Mouse (Mus musculus) myocyte (in vitro differentiated cells): ENCODE measurements around the gene Surf6. TPM values are rescaled to one million over a fixed set of nuclear protein-coding genes. Genes with fewer than 3 reads are reported as not detected.

Experiments used
- H3K27me3 ChIP-seq: one replicate; pipeline ENCODE4 v1.6.1; 2011; ENCODE audit not compliant: control insufficient read depth, insufficient read depth, insufficient read length
- H3K36me3 ChIP-seq: one replicate; pipeline ENCODE4 v1.6.1; 2011; ENCODE audit not compliant: control insufficient read depth, insufficient read depth
- H3K4me2 ChIP-seq: one replicate; pipeline ENCODE4 v1.6.1; 2011; ENCODE audit warnings: low read depth, control low read depth
- H3K4me3 ChIP-seq: one replicate; pipeline ENCODE4 v1.5.1; 2011; ENCODE audit warnings: mild to moderate bottlenecking, control low read depth, moderate library complexity
- H3K79me2 ChIP-seq: one replicate; pipeline ENCODE4 v1.6.1; 2011; ENCODE audit not compliant: control insufficient read depth, insufficient read depth
- H3ac ChIP-seq: one replicate; pipeline ENCODE4 v1.6.1; 2011; ENCODE audit not compliant: control insufficient read depth, insufficient read length
- CEBPB ChIP-seq: IDR thresholded peaks from 2 replicates; pipeline ENCODE4 v1.6.1; 2011; ENCODE audit warnings: mild to moderate bottlenecking, moderate library complexity; ENCODE audit not compliant: poor library complexity, insufficient read depth, severe bottlenecking
- E2F4 ChIP-seq: IDR thresholded peaks from one replicate; pipeline ENCODE4 v1.6.1; 2011; ENCODE audit warnings: mild to moderate bottlenecking, control low read depth, moderate library complexity; ENCODE audit not compliant: insufficient read depth
- MAX ChIP-seq: IDR thresholded peaks from one replicate; pipeline ENCODE4 v1.6.1; 2011; ENCODE audit warnings: low read depth, mild to moderate bottlenecking, control low read depth
- MYOD1 ChIP-seq, 3 experiments: IDR thresholded peaks; one replicate each; pipeline ENCODE4 v1.6.1; 2011; ENCODE audit warnings: control low read depth in 2 of 3, low read depth in 2 of 3, mild to moderate bottlenecking in 2 of 3, moderate library complexity in 1 of 3; ENCODE audit not compliant: insufficient read length in 2 of 3, control insufficient read depth in 1 of 3
- MYOG ChIP-seq, 3 experiments: IDR thresholded peaks; one replicate each; pipeline ENCODE4 v1.6.1; 2011; ENCODE audit warnings: control low read depth in 2 of 3, low read depth in 2 of 3, mild to moderate bottlenecking in 2 of 3; ENCODE audit not compliant: insufficient read length in 2 of 3, control insufficient read depth in 1 of 3, insufficient read depth in 1 of 3
- POLR2A ChIP-seq: IDR thresholded peaks from one replicate; pipeline ENCODE4 v1.6.1; 2011; ENCODE audit warnings: low read depth, mild to moderate bottlenecking, control low read depth, moderate library complexity; ENCODE audit not compliant: insufficient read length
- POLR2AphosphoS2 ChIP-seq: IDR thresholded peaks from one replicate; pipeline ENCODE4 v1.6.1; 2011; ENCODE audit warnings: low read depth, control low read depth; ENCODE audit not compliant: insufficient read length
- REST ChIP-seq: IDR thresholded peaks from one replicate; pipeline ENCODE4 v1.6.1; 2011; ENCODE audit warnings: mild to moderate bottlenecking, control low read depth, moderate library complexity; ENCODE audit not compliant: insufficient read depth, insufficient read length
- SRF ChIP-seq: IDR thresholded peaks from one replicate; pipeline ENCODE4 v1.6.1; 2011; ENCODE audit warnings: low read depth; ENCODE audit not compliant: control insufficient read depth, insufficient read length
- TCF12 ChIP-seq: IDR thresholded peaks from one replicate; pipeline ENCODE4 v1.6.1; 2011; ENCODE audit warnings: mild to moderate bottlenecking, control low read depth; ENCODE audit not compliant: poor library complexity, insufficient read depth, severe bottlenecking
- TCF3 ChIP-seq: IDR thresholded peaks from one replicate; pipeline ENCODE4 v1.6.1; 2011; ENCODE audit warnings: low read depth, control low read depth; ENCODE audit not compliant: insufficient read length
- USF1 ChIP-seq: IDR thresholded peaks from one replicate; pipeline ENCODE4 v1.6.1; 2011; ENCODE audit warnings: low read depth, mild to moderate bottlenecking, control low read depth, moderate library complexity
- polyA plus RNA-seq: library from polyadenylated mRNA; unstranded; fragments of >200 nt; fragmentation: generic; extraction: Trizol; gene quantifications from one replicate; pipeline ENCODE4 v1.2.1, GENCODE M21; 2012; ENCODE audit warnings: missing spikeins

Surf6 gene
- polyA plus RNA-seq, 1 experiment: 16.7 TPM

- no peak for TF ChIP-seq USF1
- no peak for TF ChIP-seq POLR2AphosphoS2
- TF ChIP-seq TCF12: no peak
- TF ChIP-seq MAX: no peak
- TF ChIP-seq REST: no peak
- no peak for TF ChIP-seq MYOD1 (IDR thresholded peaks at IDR 0.05; ENCODE audit: control insufficient read depth in 1 of 3, insufficient read length in 2 of 3, low read depth in 2 of 3)
- no peak for TF ChIP-seq CEBPB
- no peak for TF ChIP-seq SRF
- TF ChIP-seq TCF3: no peak
- no peak for TF ChIP-seq POLR2A
- no peak for TF ChIP-seq E2F4
- TF ChIP-seq MYOG (IDR thresholded peaks at IDR 0.05; ENCODE audit: control insufficient read depth in 1 of 3, insufficient read depth in 1 of 3, insufficient read length in 2 of 3, low read depth in 2 of 3): no peak
- peak overlapping the region; percentile 95 for H3ac ChIP-seq
- H3K27me3 ChIP-seq: no peaks in the 10 kb centered on the region
- H3K79me2 ChIP-seq: peaks cover 48% of the 10 kb centered on the region
- H3K4me3 ChIP-seq: peak overlapping the region; percentile 77
- H3K4me2 ChIP-seq: peak overlapping the region; percentile 84
- H3K36me3 ChIP-seq: peaks cover 7% of the 10 kb centered on the region
Measured at GRCm38 (mm10) chr2:26932473-26933303, 30.0 kb upstream of the Surf6 start.

- Histone ChIP-seq H3K36me3 (peaks cover 18% of the 10 kb centered on the region), H3K4me2 (peak overlapping the region; percentile 84), H3K27me3 (no peaks in the 10 kb centered on the region), H3ac (no peak overlapping the region), H3K79me2 (peaks cover 54% of the 10 kb centered on the region), H3K4me3 (no peak overlapping the region)
- TF ChIP-seq POLR2A: no peak
- TF ChIP-seq TCF3: no peak
- no peak for TF ChIP-seq E2F4
- TF ChIP-seq SRF: no peak
- TF ChIP-seq USF1: no peak
- TF ChIP-seq TCF12: no peak
- TF ChIP-seq POLR2AphosphoS2: no peak
- no peak for TF ChIP-seq CEBPB
- TF ChIP-seq MYOG (IDR thresholded peaks at IDR 0.05; ENCODE audit: control insufficient read depth in 1 of 3, insufficient read depth in 1 of 3, insufficient read length in 2 of 3, low read depth in 2 of 3): no peak
- TF ChIP-seq MAX: no peak
- TF ChIP-seq MYOD1 (IDR thresholded peaks at IDR 0.05; ENCODE audit: control insufficient read depth in 1 of 3, insufficient read length in 2 of 3, low read depth in 2 of 3): no peak
- no peak for TF ChIP-seq REST
Measured at GRCm38 (mm10) chr2:26930390-26930789, 27.7 kb upstream of the Surf6 start.

- Histone ChIP-seq H3K27me3 (no peaks in the 10 kb centered on the region), H3ac (no peak overlapping the region), H3K4me3 (no peak overlapping the region), H3K79me2 (peaks cover 54% of the 10 kb centered on the region), H3K4me2 (no peak overlapping the region), H3K36me3 (peaks cover 33% of the 10 kb centered on the region)
- TF ChIP-seq POLR2AphosphoS2 (no peak), MYOG (IDR thresholded peaks at IDR 0.05; ENCODE audit: control insufficient read depth in 1 of 3, insufficient read depth in 1 of 3, insufficient read length in 2 of 3, low read depth in 2 of 3) (no peak), USF1 (no peak), SRF (no peak), TCF3 (no peak), MYOD1 (IDR thresholded peaks at IDR 0.05; ENCODE audit: control insufficient read depth in 1 of 3, insufficient read length in 2 of 3, low read depth in 2 of 3) (no peak), REST (no peak)
Measured at GRCm38 (mm10) chr2:26927745-26928476, 25.2 kb upstream of the Surf6 start.

- Histone ChIP-seq H3K4me2 (no peak overlapping the region), H3K4me3 (no peak overlapping the region), H3ac (no peak overlapping the region), H3K36me3 (peaks cover 65% of the 10 kb centered on the region), H3K27me3 (no peaks in the 10 kb centered on the region), H3K79me2 (peaks cover 13% of the 10 kb centered on the region)
- no peak for TF ChIP-seq REST
- no peak for TF ChIP-seq SRF
- no peak for TF ChIP-seq USF1
- TF ChIP-seq POLR2A: no peak
- TF ChIP-seq MAX: no peak
- TF ChIP-seq TCF12: no peak
- no peak for TF ChIP-seq MYOG (IDR thresholded peaks at IDR 0.05; ENCODE audit: control insufficient read depth in 1 of 3, insufficient read depth in 1 of 3, insufficient read length in 2 of 3, low read depth in 2 of 3)
- TF ChIP-seq MYOD1 (IDR thresholded peaks at IDR 0.05; ENCODE audit: control insufficient read depth in 1 of 3, insufficient read length in 2 of 3, low read depth in 2 of 3): no peak
- no peak for TF ChIP-seq E2F4
- no peak for TF ChIP-seq CEBPB
Measured at GRCm38 (mm10) chr2:26921784-26922183, 19.1 kb upstream of the Surf6 start.
